Mouse (Mus musculus) heart, adult 11 months (tissue): ENCODE measurements around the gene Urb1.
"Not testable (repeated sequence)": the region's sequence is repeated elsewhere in the genome, so short reads cannot be mapped to it uniquely, and the experiment has no call there.

Experiments
- DNase-seq: peaks from one replicate; pipeline ENCODE4 v3.0.0; 2022

The Urb1 gene

DNA sequence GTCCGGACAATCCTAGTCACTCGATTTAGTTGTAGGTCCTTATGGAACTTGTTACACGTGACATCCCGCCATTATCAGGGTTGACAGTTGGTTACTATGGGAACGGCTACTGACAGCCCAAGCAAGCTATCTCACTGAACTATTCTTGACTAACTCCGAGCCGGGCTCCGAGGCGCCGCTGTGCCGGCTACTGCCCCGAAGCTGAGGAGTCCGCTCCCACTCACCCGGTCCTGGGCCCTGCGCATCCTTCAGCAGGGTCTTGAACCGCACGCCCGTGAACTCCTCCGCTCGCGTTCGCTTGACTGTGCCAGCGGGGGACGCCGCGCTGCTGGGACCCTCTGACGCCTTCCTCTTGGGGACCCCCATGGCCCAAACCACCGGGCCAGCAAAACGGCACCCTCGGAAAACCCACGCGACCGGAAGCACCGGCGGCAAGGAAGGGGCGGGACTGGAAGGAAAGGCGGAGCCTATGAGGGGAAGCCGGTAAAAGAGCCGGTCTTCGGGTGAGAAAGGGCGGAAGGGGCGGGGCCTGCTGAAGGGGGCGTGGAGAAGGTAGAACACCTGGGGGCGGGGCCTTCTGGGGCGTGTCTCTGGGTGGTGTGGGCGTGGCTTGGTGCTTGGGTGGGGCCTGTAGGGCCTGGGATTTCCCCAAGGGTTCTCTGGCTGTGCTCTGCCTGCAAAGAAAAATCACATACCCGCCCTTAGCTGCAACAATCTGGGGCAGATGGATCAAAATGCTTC lies at the start of gene Urb1:
TSS of gene Urb1 (minus strand) at position 439 of the 741 bp plus-strand sequence.
- peak; percentile 100 for DNase-seq

DNA sequence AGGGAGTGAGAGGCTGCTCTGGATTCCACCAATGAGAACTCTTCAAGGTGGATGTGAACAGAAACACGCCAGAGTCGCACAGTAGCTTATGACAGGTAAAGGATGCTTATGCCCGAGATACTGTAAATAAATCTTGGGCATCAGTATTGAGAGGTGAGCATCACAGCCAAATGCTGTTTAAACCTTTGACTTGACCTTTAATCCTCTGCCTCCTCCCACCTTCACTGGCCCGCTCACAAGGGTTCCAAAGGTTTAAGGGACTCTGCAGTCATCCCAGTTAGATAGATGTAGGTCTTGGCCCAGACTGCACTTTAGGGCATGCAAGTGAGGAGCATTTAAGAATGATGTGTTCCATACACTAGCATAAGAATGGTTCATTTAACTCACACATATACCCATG lies 48.0 kb upstream of the Urb1 start:
- no peak for DNase-seq

DNA sequence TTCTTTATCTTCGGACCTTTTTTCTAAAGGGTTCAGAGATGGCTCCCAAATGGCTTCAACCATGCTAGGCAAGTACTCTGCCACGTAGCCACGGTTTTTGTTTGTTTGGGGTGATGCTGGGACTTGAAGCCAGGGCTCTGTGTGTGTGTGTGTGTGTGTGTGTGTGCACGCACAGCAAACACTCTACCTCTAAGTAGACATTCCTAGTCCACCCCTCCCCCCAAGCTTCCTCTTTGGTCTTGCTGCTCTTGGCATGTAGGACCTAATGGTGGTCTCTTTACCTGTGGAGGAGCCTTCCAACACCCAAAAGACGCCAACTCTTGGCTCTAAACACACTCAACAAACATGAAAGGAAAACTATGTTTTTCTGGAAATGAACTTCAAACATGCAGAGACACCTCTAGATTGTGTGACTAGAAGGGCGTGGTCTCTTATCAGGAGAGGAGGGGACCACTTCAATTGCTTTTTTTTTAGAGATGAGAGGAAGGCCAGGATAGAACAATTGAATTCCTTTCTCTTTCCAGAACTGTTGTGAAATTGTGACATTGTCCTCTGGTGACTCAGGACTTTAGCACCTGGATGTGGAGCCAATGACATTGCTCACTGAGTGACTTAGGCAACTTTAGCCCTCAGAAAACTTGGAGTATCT lies 46.5 kb upstream of the Urb1 start:
- DNase-seq = peak; percentile 74

DNA sequence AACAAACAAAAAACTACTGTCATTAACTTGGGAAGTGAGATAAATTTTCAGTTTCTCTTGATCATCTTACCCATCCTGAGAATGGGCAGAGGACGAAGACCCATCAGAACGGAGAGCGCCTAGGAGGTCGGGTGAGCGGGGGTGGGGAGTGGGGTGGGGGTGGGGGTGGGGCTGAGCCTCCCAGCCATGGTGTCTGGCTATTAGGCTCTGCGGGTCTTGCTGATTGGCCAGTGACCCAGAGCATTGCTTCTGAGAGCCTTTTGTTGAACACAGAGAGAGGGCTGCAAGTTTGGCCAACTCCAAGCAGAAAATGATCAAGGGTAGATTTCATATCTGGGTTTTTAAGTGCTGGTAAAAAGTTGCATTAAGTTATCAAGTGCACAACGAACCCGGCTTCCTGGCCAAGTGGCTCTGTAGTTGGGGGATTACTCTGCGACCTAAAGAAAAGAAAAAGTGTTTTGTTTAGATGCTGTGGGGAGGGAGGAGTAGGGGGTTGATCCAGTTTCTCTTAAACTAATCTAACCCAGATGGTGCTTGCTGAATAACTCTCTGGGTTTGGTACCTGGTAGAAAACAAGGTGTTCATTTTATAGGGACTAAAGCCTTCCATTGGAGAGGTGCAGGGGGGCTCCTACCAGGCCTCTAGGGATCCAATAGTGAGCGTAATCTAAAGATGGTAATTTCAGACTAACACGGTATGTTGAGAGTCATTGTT lies 41.6 kb upstream of the Urb1 start:
- DNase-seq = no peak

DNA sequence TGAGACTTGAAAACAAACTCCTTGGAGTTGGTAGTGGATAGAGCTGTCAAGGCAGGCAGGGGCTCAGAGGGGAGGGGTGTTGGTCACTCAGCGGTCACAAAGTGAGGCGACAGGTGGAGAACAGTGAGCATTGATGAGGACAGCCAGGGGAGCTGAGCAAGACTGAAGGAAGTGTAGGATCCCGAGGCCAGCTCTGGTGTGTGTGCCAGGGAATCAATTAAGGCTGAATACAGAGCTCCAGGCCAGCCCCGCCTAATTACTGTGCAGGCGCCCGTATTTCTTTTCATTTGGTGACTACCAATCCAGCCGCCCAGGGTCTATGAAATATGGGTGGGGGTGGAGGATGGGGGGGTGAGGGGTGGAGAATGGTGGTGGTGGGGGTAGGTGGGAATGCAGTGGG lies 40.7 kb upstream of the Urb1 start:
- no peak for DNase-seq

DNA sequence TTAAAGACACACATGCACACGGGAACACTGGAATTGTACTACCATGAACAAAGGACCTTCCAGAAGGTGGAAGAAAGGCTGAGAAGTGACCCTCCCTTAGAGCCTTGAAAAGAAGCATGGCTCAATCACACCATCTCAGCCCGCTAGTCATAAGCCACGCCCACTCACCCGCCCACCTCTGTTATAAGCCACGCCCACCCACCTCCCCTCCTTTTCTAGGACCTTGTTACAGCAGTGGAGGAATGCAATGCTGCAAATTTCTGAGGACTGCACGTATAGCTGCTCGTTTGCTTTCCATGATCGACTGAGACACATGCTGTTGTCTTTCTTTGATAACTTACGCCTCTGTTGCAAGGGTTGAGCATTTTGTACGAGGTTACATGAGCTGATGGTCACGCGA lies 39.0 kb upstream of the Urb1 start:
- DNase-seq = no peak

DNA sequence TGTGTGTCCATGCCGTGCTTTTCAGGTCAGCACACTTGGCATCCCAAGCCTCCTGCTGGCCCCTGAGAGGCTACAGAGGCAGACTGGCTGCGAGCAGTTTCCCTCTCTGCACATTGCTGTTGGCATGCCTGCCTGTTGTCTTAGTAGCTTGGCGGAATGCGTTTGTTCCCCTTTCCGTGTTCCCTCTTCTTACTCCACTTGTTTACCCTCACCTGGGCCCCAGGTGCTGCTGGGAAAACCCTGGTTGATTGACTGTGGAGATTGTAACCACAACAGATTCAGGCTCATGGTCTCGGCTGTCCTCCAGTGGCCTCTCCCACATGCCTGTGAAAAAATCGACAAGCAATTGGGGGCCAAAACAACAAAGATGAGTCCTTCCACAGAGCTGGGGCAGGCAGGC lies 38.5 kb upstream of the Urb1 start:
- DNase-seq = no peak

DNA sequence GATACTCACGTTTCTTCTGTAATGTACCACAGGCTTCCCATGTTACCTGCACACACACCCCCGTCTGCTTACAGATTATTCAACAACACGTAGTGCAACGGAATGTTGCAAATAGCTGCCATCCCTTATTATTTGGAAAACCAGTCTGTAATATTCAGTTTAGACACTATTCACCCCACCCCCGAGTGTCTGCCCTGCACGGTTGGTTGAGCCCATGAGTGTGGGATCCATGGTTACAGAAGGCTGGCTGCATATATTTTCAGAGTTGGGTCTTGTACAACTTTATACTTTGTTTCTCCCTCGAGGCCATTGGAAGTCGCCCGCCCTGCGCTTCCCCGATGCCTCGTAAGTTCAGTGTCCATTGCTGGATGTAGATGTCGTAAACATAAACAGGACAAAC lies 35.4 kb upstream of the Urb1 start:
- DNase-seq = no peak

DNA sequence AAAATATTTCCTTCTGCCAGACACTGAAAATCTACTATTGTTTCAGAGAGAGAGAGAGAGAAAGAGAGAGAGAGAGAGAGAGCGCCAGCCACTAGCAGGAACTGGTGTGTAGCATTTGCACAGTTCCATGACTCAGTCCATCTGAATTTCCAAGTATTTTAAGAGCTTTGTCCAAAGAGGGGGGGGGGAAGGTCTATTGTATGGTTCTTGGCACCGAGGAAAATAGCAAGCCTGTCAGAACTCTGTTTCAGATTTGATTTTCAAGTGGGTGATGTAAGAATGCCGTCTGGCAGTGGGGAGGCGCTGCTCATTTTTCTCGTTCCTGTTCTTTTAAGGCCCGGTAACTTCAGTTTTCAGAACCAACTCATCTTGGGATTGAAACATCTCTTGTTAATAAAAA lies 34.8 kb upstream of the Urb1 start:
- no peak for DNase-seq

DNA sequence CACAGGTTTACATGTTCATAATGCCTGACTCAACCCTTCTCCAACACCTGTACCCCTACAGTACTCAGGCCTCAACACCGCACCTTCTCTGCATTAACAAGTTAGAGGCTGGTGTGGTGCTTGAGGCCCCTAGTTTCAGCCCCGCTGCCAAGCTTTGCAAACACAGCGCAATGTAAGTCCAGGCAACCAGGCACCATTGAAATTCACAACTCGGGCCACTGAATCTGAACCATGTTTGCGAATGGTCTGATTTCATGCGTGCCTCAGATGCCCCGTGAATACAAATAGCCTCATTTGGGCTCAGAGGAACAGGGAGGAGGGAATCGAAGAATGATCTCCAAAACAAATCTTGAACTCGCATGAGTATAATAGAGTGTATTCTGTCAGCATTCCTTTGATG lies 32.0 kb upstream of the Urb1 start:
- DNase-seq = no peak

DNA sequence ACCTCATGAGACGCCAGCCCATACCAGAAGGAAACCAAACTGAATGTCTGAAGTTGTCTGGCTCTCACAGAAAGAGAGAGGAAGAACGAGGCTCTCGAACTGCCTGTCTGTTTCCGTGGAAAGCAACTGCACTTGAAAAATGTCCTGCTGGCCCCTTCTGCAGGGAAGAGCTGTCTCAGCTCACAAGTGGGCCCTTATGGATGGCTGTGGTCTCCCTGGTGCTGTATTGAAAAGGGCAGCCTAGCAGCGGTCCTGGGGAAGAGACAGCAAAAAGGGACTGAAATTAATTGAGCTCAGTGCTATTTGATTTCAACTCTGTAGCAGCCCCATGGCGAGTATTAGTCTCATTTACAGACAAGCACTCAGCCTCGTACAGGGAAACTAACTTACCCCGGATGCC lies 27.2 kb upstream of the Urb1 start:
- no peak for DNase-seq

DNA sequence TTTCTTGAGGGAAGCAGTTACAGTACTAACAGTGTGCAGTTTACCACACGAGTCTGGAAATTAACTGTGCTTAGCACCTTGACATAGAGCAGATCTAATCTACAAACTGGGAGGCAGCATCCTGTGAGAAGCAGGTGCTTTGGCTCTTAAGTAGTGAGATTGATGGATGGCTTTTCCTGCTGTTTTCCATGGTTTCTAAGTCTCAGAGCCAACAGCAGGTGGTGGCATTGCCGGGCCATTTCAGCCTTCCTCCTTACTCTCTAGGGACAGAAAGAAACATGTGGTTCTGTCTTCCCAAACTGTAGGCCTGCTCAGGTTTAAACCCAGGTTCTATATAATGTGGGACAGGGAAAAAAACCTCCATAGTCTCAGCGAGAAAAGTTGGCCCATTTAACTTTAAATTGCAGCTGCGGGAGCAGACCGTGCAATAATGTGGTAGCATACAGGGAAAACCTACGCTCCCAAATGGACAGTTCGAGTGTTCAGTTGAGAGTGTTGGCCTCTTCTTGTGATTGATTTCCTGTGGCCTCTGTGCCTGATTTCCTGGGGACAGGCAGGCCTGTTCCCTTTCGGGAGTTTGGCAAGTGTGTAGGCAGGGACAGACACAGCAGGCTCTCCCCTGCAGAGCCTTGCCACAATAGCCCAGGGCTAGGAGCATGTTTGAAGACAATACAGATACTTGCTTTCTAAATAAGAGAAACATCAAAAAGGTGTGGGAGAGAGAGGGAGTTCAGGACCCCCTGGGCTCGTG lies 23.0 kb upstream of the Urb1 start:
- no peak for DNase-seq

DNA sequence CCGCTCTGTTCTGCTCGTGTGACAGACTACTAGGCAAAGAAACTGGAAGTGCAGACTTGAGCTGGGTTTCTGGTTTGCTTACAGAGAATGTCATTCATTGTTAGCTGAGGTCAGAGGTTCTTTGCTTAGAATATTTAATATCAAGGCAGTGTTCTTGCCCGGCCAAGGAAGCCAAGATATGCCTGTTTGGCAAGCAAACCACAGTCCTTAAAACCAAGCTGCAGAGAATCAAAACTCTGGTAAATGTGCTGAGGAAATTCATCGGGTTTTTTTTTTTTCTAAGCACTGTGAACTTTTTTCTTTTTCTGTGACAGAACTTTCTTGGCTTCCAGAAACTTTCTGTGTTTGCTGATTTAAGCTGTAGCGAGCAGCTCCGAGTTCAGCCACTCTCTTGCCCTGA lies 22.3 kb upstream of the Urb1 start:
- DNase-seq = no peak

DNA sequence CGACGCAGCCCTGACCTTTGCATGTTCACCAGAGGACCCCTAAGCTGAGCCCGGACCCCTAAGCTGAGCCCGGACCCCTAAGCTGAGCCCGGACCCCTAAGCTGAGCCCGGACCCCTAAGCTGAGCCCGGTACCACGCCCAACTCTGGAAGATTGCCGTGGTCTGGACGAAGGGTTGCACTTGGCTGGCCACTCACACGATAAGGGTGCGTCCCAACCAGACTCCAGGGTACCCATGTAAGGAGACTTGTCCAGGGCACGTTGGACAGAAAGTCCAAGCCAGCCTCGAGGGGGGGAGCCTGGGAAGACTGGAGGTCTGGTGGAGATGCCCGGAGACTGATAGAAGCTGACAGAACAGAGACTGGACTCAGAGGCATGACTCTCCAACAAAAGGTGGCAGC lies 21.5 kb upstream of the Urb1 start:
- DNase-seq = peak; percentile 95

DNA sequence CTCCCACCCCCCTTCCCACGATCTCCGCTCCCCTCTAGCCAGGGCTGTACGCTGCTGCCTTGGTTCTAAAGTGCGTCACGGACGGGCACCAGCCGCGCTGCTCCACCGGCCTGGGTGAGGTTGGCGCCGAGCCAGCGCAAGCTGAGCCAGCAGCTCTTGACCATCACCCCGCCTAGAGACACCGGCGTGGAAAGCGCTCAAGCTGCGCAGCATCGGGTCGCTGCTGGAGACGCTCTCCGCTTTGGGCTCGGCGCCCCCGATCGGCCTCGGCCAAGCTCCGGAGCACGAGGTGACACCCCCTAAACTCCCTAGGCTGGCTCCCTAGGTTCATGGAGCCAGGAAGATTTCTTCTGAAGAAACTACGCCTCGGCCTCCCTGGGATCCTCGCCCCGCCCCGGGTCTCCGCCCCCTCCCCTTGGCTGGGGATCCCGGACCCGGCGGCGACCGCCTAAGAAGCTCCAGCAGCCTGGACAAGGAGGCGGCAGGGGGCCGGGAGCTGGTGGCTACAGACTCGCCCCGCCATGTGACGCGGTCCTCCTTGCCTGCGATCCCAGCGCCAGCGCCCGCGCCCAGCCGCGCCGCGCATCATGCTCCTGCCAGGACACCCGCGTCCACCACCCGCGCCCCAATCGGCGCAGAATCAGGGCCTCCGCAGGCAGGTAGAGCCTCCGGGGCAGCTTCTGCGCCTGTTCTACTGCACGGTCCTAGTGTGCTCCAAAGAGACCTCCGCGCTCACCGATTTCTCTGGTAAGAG lies 20.6 kb upstream of the Urb1 start:
- DNase-seq = peak; percentile 98

DNA sequence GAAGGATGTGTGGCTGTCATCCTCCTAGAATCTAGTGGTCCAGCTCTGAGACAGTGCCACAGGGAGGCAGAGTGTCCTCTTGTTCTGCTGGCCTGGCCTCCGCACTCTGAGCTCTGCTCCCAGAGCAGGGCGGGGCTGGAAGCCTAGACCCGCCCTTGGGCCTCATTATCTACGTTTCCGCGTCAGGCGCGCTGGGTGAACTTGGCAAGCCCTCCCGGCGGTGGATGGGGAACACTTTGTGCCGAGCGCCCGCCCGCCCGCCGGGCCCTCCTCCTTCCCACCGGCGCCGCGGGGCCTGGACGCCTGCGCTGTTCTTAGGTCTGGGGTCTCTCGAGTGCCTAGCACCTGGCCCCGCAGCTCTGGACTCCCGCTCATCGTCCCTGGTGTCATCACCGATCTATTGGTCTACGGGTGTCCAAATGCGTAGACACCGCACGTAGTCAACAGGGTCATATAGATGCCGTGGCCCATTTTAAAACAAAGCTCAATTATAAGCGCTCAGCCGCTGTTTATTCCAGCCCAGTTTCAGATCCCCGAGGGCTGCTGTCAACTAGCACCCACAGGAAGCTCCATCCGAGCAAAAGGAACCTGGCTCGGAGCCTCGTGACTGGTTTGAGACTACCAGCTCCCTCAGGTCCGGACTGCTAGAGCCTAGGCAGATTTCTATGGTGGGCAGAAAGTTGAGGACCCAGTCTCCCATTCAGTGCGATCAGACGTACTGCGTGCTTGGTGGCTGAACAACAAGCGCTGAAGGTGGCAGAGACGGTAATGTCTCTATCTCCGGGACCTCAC lies 19.9 kb upstream of the Urb1 start:
- DNase-seq = peak; percentile 100

DNA sequence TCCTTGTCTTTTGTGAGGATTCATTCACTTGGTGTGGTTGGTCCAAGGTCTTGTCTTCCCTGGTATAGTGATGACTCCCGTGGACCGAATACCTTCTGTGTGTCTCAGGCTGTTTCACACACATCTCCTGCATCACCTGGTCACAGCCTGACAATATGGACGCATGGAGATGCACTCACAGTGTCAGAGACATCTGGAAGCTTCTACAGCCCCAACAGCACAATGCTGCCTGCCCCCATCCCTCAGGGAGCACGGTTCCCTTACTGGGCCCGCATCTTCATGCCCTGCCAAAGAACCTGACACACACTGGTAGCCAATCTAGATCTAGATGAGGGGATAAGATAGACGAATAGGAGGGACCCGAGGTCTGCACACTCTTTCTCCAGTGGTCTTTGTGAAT lies 18.9 kb upstream of the Urb1 start:
- DNase-seq = no peak

DNA sequence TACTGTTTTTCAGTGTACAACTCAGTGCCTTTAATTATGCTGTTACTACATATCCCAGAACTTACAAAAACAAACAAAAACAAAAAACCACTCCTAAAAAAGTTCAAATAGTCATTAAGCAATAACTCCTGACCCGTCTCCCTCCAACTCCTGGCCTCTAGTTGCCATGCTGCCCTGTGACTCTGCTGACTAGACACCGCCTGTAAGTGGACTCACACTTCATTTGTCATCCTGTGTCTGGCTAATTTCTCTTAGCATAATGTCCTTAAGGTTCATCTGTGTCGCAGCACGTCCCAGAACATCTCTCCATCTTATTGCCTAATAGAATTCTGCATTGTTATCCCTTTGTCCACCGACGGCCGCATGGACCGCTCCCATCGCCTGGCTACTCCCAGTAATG lies 17.3 kb upstream of the Urb1 start:
- DNase-seq = no peak

DNA sequence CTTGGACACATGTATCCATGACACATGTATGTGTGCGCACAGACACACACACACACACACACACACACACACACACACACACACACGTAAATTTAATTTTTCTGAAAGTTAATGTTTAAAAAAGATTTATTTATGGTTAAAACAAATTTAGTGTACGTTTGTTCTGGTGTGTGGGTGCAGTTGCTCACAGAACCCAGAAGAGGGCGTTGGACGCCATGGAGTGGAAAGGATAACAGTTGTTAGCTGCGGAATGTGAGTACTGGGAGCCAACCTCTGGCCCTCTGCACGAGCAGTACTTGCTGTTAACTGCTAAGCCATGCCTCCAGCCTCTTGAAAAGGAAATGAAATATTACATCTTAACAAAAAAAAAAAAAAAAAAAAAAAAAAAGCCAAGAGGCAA lies 16.2 kb upstream of the Urb1 start, which contains the start of gene Eva1c:
TSS of gene Eva1c (plus strand) at position 263 of the 400 bp plus-strand sequence.
- no peak for DNase-seq

DNA sequence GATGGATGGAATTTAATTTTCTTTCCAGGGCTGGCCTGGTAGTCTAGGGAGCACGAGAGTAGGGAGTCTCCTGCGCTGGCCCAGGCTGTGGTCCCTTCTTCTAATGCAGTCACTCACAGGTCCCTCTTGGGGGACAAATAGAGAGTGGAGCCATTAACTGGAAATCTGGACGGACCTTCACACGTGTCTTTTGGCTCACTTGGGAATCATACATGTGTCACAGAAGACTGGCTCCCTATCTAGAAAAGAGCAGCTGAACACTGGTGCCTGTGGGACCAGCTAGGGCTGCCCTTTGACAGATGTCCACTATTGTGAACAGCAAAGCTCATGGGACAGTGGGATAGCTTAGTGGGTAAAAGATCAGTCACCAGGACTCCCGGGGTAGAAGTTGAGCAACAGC lies 15.8 kb upstream of the Urb1 start:
- peak; percentile 90 for DNase-seq

DNA sequence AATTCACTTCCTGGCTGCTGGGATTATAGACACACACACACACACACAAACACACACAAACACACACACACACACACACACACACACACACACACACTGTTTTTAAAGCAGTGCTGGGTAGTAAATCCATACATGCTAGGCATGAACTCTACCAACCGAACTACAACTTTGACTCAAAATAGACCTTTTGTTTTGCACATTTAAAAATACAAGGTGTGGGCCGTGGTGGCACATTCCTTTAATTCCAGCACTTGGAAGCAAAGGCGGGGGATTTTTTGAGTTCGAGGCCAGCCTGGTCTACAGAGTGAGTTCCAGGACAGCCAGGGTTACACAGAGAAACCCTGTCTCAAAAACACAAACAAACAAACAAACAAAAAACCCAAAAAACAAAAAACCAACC lies 13.8 kb upstream of the Urb1 start:
- not testable (repeated sequence) for DNase-seq

DNA sequence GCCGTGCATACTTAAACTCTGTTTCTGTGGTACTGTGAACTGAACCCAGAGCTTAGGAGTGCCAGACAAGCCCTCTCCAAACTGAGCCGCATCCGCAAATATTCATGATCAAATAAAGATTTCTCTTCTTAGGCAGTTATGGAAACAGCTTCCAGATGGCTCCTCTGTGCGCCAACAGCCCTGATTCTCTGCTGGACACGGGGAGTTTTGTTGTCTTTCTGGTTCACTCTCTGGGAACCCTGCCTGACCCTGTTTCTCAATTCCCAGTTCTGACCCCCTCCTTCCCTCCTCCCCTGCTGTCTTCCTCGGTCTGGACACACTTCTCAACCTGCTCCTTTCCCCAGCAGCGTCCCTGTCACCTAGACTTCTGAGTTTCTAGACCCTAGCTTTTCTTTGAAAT lies 12.8 kb upstream of the Urb1 start:
- peak; percentile 92 for DNase-seq
